Mouse (Mus musculus) stomach, embryonic 16.5 days (tissue): ENCODE measurements around the gene Fam171b. TPM values are rescaled to one million over a fixed set of nuclear protein-coding genes. Genes with fewer than 3 reads are reported as not detected.
A peak's percentile ranks its signal among the peaks of the same experiment; 100 is the strongest.

Experiments used
- ATAC-seq: fragments of 200-750 bp; cut with Nextera tagmentation; 2 replicates; pipeline ENCODE4 v1.8.0; 2017; ENCODE audit warnings: moderate number of reproducible peaks, moderate TSS enrichment; ENCODE audit not compliant: insufficient read depth, low FRiP score
- H3K27ac ChIP-seq: fragments of 300-500 bp; sonication (generic); 2 replicates; pipeline ENCODE4 v1.5.1; 2014; ENCODE audit warnings: low read length
- H3K27me3 ChIP-seq: fragments of 300-500 bp; sonication (generic); 2 replicates; pipeline ENCODE4 v1.6.1; 2014; ENCODE audit warnings: low read length, control low read depth, mixed read lengths; ENCODE audit not compliant: control insufficient read depth, insufficient read depth
- H3K36me3 ChIP-seq: fragments of 300-500 bp; sonication (generic); 2 replicates; pipeline ENCODE4 v1.6.1; 2014; ENCODE audit warnings: low read length; ENCODE audit not compliant: control insufficient read depth, insufficient read depth
- H3K4me1 ChIP-seq: fragments of 300-500 bp; sonication (generic); 2 replicates; pipeline ENCODE4 v1.6.1; 2014; ENCODE audit warnings: low read length, control low read depth, mixed read lengths; ENCODE audit not compliant: control insufficient read depth, insufficient read depth
- H3K4me2 ChIP-seq: fragments of 300-500 bp; sonication (generic); 2 replicates; pipeline ENCODE4 v1.6.1; 2014; ENCODE audit warnings: low read depth, low read length, mixed read lengths
- H3K4me3 ChIP-seq: fragments of 300-500 bp; sonication (generic); replicated peaks from 2 replicates; pipeline ENCODE4 v1.5.1; 2014; ENCODE audit warnings: mild to moderate bottlenecking, low read length
- H3K9ac ChIP-seq: fragments of 300-500 bp; sonication (generic); 2 replicates; pipeline ENCODE4 v1.6.1; 2014; ENCODE audit warnings: low read length
- H3K9me3 ChIP-seq: fragments of 300-500 bp; sonication (generic); replicated peaks from 2 replicates; pipeline ENCODE4 v1.6.1; 2016; ENCODE audit warnings: low read length, control low read depth; ENCODE audit not compliant: control insufficient read depth
- WGBS: fragments of 180-500 bp; shearing (Covaris S2); extraction: QIAGEN DNeasy Blood & Tissue Kit; methylation state at CpG from one replicate; pipeline ENCODE4 v1.1.7; 2014; 5-methylcytosine and 5-hydroxymethylcytosine counted together
- polyA plus RNA-seq: library from polyadenylated mRNA; unstranded; fragments of >200 nt; fragmentation: Nextera tagmentation; extraction: Ambion mirVana; gene quantifications from 2 replicates; pipeline ENCODE4 v1.2.1, GENCODE M21; 2015

The Fam171b gene
- polyA plus RNA-seq, result 12.2 and 13.0 TPM in 2 replicates

DNA sequence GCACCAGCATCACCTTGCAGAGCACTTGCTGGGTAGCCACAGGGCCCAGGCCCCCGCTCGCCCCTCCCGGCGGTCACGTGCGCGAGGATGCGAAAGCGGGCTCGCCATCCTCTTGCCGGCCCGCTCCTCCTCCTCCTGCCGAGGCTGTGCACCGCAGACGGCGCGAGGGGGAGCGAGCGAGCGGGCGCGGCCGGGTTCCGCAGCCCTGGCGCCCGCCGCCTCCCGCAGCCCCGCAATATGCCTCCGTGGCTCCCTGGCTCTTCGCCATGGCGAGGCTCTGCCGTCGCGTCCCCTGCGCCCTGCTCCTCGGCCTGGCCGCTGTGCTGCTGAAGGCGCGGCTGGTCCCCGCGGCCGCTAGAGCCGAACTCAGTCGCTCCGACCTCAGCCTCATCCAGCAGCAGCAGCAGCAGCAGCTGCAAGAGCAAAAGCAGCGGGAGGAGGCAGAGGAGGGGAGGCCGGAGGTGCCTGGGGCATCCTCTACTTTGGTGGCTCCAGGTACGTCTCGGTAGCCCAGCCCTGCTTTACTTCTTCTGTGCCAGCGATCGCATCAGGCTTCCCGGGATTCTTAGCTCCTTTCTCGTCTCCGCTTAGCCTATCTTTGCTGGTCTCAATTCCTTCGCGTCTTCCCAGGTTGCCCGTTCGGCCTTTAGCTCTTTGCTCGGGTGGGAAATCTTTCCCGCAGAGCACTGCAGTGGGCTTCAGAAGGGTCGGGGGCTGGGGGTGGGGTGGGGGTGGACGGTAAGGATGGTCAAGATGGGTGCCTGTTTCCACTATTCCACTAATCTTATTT lies at the start of gene Fam171b:
Fam171b (plus strand) TSS at position 154 of the 790 bp plus-strand sequence.
- peak within 1 kb of the TSS; percentile 95 for H3K4me2 ChIP-seq
- no peaks in the 10 kb centered on the region for H3K9me3 ChIP-seq
- under 1% methylated on average over 63 of the region's 63 CpGs for WGBS
- H3K9ac ChIP-seq, result peak within 1 kb of the TSS; percentile 85
- no peaks in the 10 kb centered on the region for H3K36me3 ChIP-seq
- H3K4me1 ChIP-seq, result peaks cover 4% of the 10 kb centered on the region; the same call in 1 of the 2 replicates
- no peaks in the 10 kb centered on the region; the same call in 1 of the 2 replicates for H3K27me3 ChIP-seq
- H3K27ac ChIP-seq, result peak within 1 kb of the TSS; percentile 52
- peak; percentile 91 for ATAC-seq
- peak within 1 kb of the TSS; percentile 79 for H3K4me3 ChIP-seq

DNA sequence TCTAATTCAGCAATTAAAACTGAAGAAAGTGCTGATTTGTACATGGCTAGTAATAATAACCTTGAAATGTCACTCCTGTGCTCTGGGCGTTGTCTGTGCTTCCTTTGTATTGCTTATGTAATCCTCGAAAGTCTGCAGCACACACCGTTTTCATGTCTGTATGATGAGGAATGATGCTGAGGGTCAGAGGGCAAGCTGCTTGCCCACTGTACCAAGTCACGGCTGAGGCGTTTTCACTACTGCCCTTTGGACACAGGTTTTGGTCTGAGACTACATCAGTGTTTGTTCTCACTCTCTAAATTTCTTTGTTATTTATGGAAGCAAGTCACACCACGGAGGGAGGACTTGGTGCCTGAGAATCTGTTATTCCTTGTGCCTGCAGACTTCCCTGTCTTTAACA lies 46.4 kb upstream of the Fam171b start:
- ATAC-seq, result no peak
- Histone ChIP-seq H3K27me3 (no peaks in the 10 kb centered on the region), H3K4me3 (no peak overlapping the region), H3K27ac (no peak overlapping the region), H3K4me1 (no peaks in the 10 kb centered on the region), H3K9ac (no peak overlapping the region), H3K9me3 (no peaks in the 10 kb centered on the region), H3K36me3 (peaks cover 7% of the 10 kb centered on the region), H3K4me2 (no peak overlapping the region)
- 45% methylated on average over 6 of the region's 6 CpGs for WGBS

DNA sequence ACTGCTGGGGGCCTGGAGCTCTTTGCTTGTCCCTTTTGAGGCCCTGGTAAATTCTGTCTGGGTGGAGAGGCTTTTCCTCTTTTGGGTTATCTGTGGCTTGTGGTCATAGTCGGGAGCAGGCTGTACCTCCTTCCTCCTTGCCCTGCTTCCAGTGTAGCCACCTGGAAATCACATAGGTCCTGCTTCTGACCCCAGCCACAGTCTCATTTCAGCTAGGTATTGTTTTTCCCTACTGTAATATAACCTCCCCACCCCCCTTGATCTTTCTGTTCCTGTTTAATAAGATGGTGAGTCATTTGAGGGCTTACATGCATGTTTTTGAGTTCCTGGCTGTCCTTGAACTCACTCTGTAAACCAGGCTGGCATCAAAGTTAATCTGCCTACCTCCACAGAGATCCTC lies 45.6 kb upstream of the Fam171b start:
- Histone ChIP-seq H3K27ac (no peak overlapping the region), H3K27me3 (no peaks in the 10 kb centered on the region), H3K4me3 (no peak overlapping the region), H3K4me1 (no peaks in the 10 kb centered on the region), H3K9ac (no peak overlapping the region), H3K36me3 (peaks cover 7% of the 10 kb centered on the region), H3K4me2 (no peak overlapping the region), H3K9me3 (no peaks in the 10 kb centered on the region)
- 81% methylated on average over 1 of the region's 1 CpGs for WGBS
- ATAC-seq, result no peak

DNA sequence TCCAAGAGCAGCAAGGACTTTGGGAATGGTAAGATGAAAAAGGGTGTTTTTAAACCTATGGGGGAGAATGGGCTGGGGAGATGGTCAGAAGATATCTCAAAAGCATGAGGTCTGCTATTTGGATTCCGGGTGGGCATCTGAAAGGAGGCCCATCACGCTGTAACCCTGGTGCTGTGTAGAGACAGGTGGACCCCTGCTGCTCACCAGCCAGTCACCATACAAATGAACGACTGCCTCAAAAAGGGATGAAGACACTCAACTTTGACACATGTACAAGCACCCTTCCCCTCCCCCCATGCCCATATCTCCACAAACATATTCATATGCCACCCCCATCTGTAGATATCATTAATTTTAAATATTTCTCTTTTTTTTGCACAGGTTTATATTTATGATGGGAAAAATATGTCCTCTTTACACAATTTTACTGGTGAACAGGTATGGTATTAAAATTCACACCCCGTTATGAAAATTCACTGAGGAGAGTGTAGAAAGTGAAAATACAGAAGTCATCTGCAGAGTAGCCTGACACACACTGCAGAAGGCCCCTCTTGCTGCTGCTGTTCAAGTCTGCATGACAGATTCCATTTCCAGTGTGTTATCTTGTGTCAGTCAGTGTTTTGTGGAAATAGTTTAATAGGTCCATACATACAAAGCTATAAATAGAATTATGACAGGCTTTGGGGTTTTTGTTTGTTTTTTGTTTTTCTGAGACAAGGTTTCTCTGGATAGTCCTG lies 44.0 kb upstream of the Fam171b start:
- Histone ChIP-seq H3K4me2 (no peak overlapping the region), H3K9me3 (no peaks in the 10 kb centered on the region), H3K27me3 (no peaks in the 10 kb centered on the region), H3K4me3 (no peak overlapping the region), H3K4me1 (no peaks in the 10 kb centered on the region), H3K9ac (no peak overlapping the region), H3K36me3 (peaks cover 17% of the 10 kb centered on the region), H3K27ac (no peak overlapping the region)
- WGBS, result 90% methylated on average over 4 of the region's 4 CpGs
- ATAC-seq, result no peak

DNA sequence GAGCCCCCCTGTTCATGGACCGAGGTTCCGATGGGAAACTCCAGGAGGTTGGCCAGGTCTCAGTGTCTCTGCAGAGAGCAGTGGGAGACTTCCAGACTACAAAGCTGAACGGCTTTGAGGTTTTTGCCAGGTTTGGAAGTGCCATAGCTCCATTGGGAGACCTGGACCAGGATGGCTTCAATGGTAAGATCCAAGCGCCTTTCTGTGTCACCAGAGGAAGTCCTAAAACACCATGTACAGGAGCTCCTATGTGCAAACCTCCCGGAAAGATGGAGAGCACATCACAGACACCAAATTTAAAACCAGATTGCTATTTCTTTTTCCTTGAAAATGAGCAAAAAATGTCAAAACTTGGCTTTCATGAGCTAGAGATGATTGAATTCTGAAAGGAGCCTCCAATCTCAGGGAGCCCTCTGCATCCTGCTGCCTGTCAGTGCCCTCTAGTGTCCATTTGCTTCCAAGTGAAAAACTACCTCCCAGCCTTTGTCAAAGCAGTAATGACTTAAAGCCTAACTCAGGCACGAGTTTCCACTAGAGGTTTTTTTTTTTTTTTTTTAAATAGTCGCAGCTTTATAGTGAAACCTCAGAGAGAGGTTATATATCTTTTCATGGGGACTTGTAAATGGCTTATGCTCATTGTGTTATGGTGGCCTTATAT lies 41.2 kb upstream of the Fam171b start:
- 59% methylated on average over 7 of the region's 7 CpGs for WGBS
- Histone ChIP-seq H3K4me1 (no peaks in the 10 kb centered on the region), H3K27ac (no peak overlapping the region), H3K9ac (no peak overlapping the region), H3K27me3 (no peaks in the 10 kb centered on the region), H3K9me3 (no peaks in the 10 kb centered on the region), H3K4me3 (no peak overlapping the region), H3K36me3 (peaks cover 13% of the 10 kb centered on the region), H3K4me2 (no peak overlapping the region)
- no peak for ATAC-seq

DNA sequence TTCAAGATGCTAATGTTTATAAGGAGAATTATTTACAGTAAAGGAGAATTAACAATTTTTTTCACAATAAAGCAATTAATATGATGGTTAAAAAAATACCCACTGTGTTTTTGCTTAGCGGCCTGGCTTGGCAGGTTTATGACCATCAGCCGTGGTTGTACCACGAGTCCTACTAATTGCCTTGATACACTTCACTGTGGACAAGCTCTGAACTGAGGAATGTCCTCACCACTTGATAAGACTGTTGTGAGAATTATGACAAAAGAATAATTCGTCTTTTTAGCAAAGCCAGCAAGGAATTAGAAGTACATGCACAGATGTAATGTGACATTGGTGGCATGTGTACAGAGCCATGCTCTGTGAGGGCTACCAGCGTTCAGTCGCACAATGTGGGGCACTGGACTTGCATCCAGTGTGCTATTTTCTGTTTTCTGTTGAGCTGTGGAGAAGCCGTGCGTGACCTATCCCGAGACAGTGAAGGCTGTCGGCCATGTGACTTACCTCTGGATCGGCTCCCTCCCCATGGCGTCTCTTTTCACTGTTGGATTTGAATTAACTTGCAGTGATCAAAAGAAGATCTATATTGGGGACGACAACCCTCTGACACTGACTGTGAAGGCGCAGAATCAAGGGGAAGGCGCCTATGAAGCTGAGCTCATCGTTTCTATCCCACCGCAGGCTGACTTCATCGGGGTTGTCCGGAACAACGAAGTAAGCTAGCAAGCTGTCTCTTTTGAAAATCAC lies 20.9 kb upstream of the Fam171b start:
- no peaks in the 10 kb centered on the region for H3K4me1 ChIP-seq
- no peak overlapping the region for H3K4me2 ChIP-seq
- no peak for ATAC-seq
- H3K27me3 ChIP-seq, result no peaks in the 10 kb centered on the region
- H3K4me3 ChIP-seq, result no peak overlapping the region
- WGBS, result 91% methylated on average over 20 of the region's 20 CpGs
- 0 out of 2 replicates have a peak, but pooled peaks cover 17% of the 10 kb centered on the region for H3K36me3 ChIP-seq
- H3K27ac ChIP-seq, result no peak overlapping the region
- no peaks in the 10 kb centered on the region for H3K9me3 ChIP-seq
- no peak overlapping the region for H3K9ac ChIP-seq

DNA sequence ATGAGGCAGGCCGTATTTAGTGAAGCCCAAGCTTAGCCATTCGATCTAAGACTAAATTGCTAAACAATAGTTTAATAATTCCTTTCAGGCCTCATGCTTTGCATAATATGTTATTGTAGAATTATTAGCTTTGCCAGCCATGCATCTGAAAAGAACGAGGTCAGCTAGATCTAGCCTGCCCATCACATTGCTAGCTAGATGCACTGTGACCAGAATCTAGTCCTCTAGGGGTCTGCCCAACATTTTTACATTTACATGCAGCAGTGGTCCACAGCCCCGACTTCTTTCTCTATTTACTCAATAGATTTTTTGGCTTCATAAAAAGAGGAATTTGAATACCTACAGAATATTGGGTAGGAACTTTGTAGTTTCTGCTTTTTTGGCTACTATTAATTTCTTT lies 20.3 kb upstream of the Fam171b start:
- 91% methylated on average over 4 of the region's 4 CpGs for WGBS
- Histone ChIP-seq H3K4me2 (no peak overlapping the region), H3K27ac (no peak overlapping the region), H3K4me3 (no peak overlapping the region), H3K4me1 (no peaks in the 10 kb centered on the region), H3K27me3 (no peaks in the 10 kb centered on the region), H3K9ac (no peak overlapping the region), H3K9me3 (no peaks in the 10 kb centered on the region), H3K36me3 (0 out of 2 replicates have a peak, but pooled peaks cover 17% of the 10 kb centered on the region)
- no peak for ATAC-seq

DNA sequence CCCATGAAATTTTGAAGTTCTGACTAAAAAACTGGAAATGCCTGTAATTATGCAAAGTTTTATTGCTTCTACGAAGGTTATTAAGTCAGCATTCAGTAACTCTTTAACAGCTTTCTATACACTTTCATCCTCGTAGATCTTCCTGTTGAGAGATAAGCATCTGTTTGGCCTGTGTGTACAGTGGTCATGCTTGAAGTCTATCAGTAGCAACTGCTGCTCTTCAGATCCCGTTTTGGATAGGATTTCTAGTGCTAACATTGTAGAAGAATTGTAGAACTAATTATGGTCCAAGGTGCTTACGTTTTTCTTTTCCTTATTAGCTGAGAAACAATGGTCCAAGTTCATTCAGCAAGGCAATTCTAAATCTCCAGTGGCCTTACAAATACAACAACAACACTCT lies 16.7 kb upstream of the Fam171b start:
- H3K36me3 ChIP-seq, result peaks cover 18% of the 10 kb centered on the region; the same call in 1 of the 2 replicates
- no peaks in the 10 kb centered on the region for H3K4me1 ChIP-seq
- no peak for ATAC-seq
- no peaks in the 10 kb centered on the region for H3K27me3 ChIP-seq
- H3K9me3 ChIP-seq, result no peaks in the 10 kb centered on the region
- WGBS, result 79% methylated on average over 4 of the region's 4 CpGs
- H3K4me2 ChIP-seq, result no peak overlapping the region
- H3K9ac ChIP-seq, result no peak overlapping the region
- H3K27ac ChIP-seq, result no peak overlapping the region
- no peak overlapping the region for H3K4me3 ChIP-seq
